Mouse (Mus musculus) liver, embryonic 14.5 days (tissue): ENCODE measurements around the gene Shld2. TPM values are rescaled to one million over a fixed set of nuclear protein-coding genes. Genes with fewer than 3 reads are reported as not detected.

Source experiments
- ATAC-seq: fragments of 200-750 bp; cut with Nextera tagmentation; 2 replicates; pipeline ENCODE4 v1.8.0; 2017; ENCODE audit warnings: moderate number of reproducible peaks, mild to moderate bottlenecking, moderate library complexity; ENCODE audit not compliant: insufficient read depth
- DNase-seq, 3 experiments: peaks; one replicate each; pipeline ENCODE4 v3.0.0-alpha.2; 2012 to 2013; ENCODE audit warnings: low read depth in 3 of 3, low spot score in 3 of 3
- H3K27ac ChIP-seq: fragments of 300-500 bp; sonication (generic); 2 replicates; pipeline ENCODE4 v1.5.1; 2014; ENCODE audit warnings: moderate library complexity, mild to moderate bottlenecking, control low read depth, inconsistent platforms
- H3K27me3 ChIP-seq: fragments of 300-500 bp; sonication (generic); 2 replicates; pipeline ENCODE4 v1.6.1; 2014; ENCODE audit warnings: mild to moderate bottlenecking, low read length, moderate library complexity; ENCODE audit not compliant: control insufficient read depth, insufficient read depth
- H3K36me3 ChIP-seq: fragments of 300-500 bp; sonication (generic); replicated peaks from 2 replicates; pipeline ENCODE4 v1.6.1; 2014; ENCODE audit warnings: low read depth; ENCODE audit not compliant: control insufficient read depth, insufficient read depth
- H3K4me1 ChIP-seq, 2 experiments: fragments of 200-500 bp in 1 of 2; fragments of 300-500 bp in 1 of 2; sonication (generic) in 1 of 2; replicated peaks; 2 replicates each; pipeline ENCODE4 v1.6.1; 2012 to 2014; ENCODE audit warnings: antibody characterized with exemption in 1 of 2, inconsistent platforms in 1 of 2, low read length in 1 of 2; ENCODE audit not compliant: control insufficient read depth in 2 of 2, insufficient read depth in 2 of 2
- H3K4me2 ChIP-seq: fragments of 300-500 bp; sonication (generic); 2 replicates; pipeline ENCODE4 v1.6.1; 2014; ENCODE audit warnings: low read depth, mild to moderate bottlenecking, control low read depth, moderate library complexity
- H3K4me3 ChIP-seq, 2 experiments: fragments of 200-500 bp in 1 of 2; fragments of 300-500 bp in 1 of 2; sonication (generic) in 1 of 2; 2 replicates each; pipeline ENCODE4 v1.5.1; 2012 to 2014; ENCODE audit warnings: low read depth in 2 of 2, low read length in 2 of 2, mild to moderate bottlenecking in 2 of 2, control low read depth in 1 of 2, inconsistent platforms in 1 of 2, moderate library complexity in 1 of 2; ENCODE audit not compliant: insufficient read depth in 1 of 2
- H3K9ac ChIP-seq: fragments of 300-500 bp; sonication (generic); replicated peaks from 2 replicates; pipeline ENCODE4 v1.6.1; 2014; ENCODE audit warnings: mild to moderate bottlenecking, control low read depth, moderate library complexity
- H3K9me3 ChIP-seq: fragments of 300-500 bp; sonication (generic); 2 replicates; pipeline ENCODE4 v1.6.1; 2016; ENCODE audit warnings: low read length, mixed read lengths; ENCODE audit not compliant: control insufficient read depth
- CTCF ChIP-seq: IDR thresholded peaks from 2 replicates; pipeline ENCODE4 v1.5.1; 2016; ENCODE audit warnings: antibody characterized with exemption, low read depth, control low read depth
- EP300 ChIP-seq: IDR thresholded peaks from 2 replicates; pipeline ENCODE4 v1.6.1; 2016; ENCODE audit warnings: antibody characterized with exemption, low read depth
- WGBS: fragments of 180-500 bp; shearing (Covaris S2); extraction: QIAGEN DNeasy Blood & Tissue Kit; methylation state at CpG from one replicate; pipeline ENCODE4 v1.1.7; 2014; ENCODE audit not compliant: insufficient replicate concordance; 5-methylcytosine and 5-hydroxymethylcytosine counted together
- polyA plus RNA-seq, 2 experiments: library from polyadenylated mRNA; depleted of rRNA in 1 of 2; stranded (reverse) in 1 of 2; unstranded in 1 of 2; fragments of >200 nt; fragmentation: Nextera tagmentation in 1 of 2; extraction: Ambion mirVana in 1 of 2; gene quantifications; 2 replicates each; pipeline versions ENCODE4 v1.2.1 to v1.2.3; 2012 to 2014

Shld2 gene
- polyA plus RNA-seq, 2 experiments = 3.0 to 4.8 TPM

GRCm38 (mm10) chr14:34311691-34312090 is 1.4 kb upstream of the Shld2 start:
- Histone ChIP-seq H3K9me3 (no peaks in the 10 kb centered on the region), H3K4me2 (peak overlapping the region; percentile 100), H3K27ac (peak overlapping the region; percentile 33; the same call in 1 of the 2 replicates), H3K9ac (peak overlapping the region; percentile 79), H3K4me1 (peaks cover 0 to 1% of the 10 kb centered on the region in 2 experiments; a peak in 1 of 4 replicates), H3K27me3 (no peaks in the 10 kb centered on the region), H3K36me3 (no peaks in the 10 kb centered on the region), H3K4me3 (peak overlapping the region; percentile 70 to 78)
- no peak for ATAC-seq
- whole genome bisulfite sequencing = 4% methylated on average over 4 of the region's 4 CpGs
- DNase-seq = no peak
- TF ChIP-seq EP300 = no peak
- no peak for TF ChIP-seq CTCF

- TF ChIP-seq CTCF (no peak), EP300 (no peak)
- peak overlapping the region; percentile 100 for H3K4me2 ChIP-seq
- DNase-seq = peak in 1 of 3 experiments; percentile 17
- peak; percentile 2; the same call in 1 of the 2 replicates for ATAC-seq
- WGBS = under 1% methylated on average over 47 of the region's 47 CpGs
- no peaks in the 10 kb centered on the region for H3K9me3 ChIP-seq
- H3K4me1 ChIP-seq = peaks cover 0 to 1% of the 10 kb centered on the region in 2 experiments; a peak in 1 of 4 replicates
- H3K9ac ChIP-seq = peak overlapping the region; percentile 79
- peak overlapping the region; percentile 50 for H3K27ac ChIP-seq
- no peaks in the 10 kb centered on the region for H3K27me3 ChIP-seq
- H3K36me3 ChIP-seq = no peaks in the 10 kb centered on the region
- H3K4me3 ChIP-seq = peak overlapping the region; percentile 70 to 78
These were observed 833 bp upstream of the Shld2 start for GRCm38 (mm10) chr14:34311021-34311631.

- DNase-seq = no peak
These were observed 423 bp downstream of the Shld2 start for GRCm38 (mm10) chr14:34309907-34310233.

GRCm38 (mm10) chr14:34309266-34309665 is 1.0 kb downstream of the Shld2 start:
- DNase-seq = no peak
- Histone ChIP-seq H3K9me3 (no peaks in the 10 kb centered on the region), H3K9ac (no peak overlapping the region), H3K4me1 (peaks cover 0 to 6% of the 10 kb centered on the region in 2 experiments; a peak in 1 of 4 replicates), H3K27me3 (no peaks in the 10 kb centered on the region), H3K4me2 (peak overlapping the region; percentile 100; the same call in 1 of the 2 replicates), H3K4me3 (no peak overlapping the region; a peak in 1 of 4 replicates), H3K36me3 (no peaks in the 10 kb centered on the region), H3K27ac (no peak overlapping the region)
- ATAC-seq = no peak
- WGBS = 64% methylated on average over 4 of the region's 4 CpGs
- no peak for TF ChIP-seq CTCF
- TF ChIP-seq EP300 = no peak

More at GRCm38 (mm10) chr14:34309907-34310233, 423 bp downstream of the Shld2 start:
- 7% methylated on average over 5 of the region's 5 CpGs for WGBS
- no peak for ATAC-seq
- Histone ChIP-seq H3K4me3 (peak overlapping the region; percentile 60 to 78), H3K9ac (peak overlapping the region; percentile 72), H3K36me3 (no peaks in the 10 kb centered on the region), H3K4me1 (peaks cover 0 to 1% of the 10 kb centered on the region in 2 experiments; a peak in 1 of 4 replicates), H3K27ac (peak overlapping the region; percentile 46), H3K27me3 (no peaks in the 10 kb centered on the region), H3K9me3 (no peaks in the 10 kb centered on the region), H3K4me2 (peak overlapping the region; percentile 100)
- TF ChIP-seq CTCF (no peak), EP300 (no peak)

GRCm38 (mm10) chr14:34303265-34303680 is 7.0 kb downstream of the Shld2 start:
- Histone ChIP-seq H3K4me2 (no peak overlapping the region), H3K9ac (no peak overlapping the region), H3K27me3 (no peaks in the 10 kb centered on the region), H3K9me3 (no peaks in the 10 kb centered on the region), H3K36me3 (no peaks in the 10 kb centered on the region), H3K27ac (no peak overlapping the region), H3K4me1 (peaks cover 0 to 11% of the 10 kb centered on the region in 2 experiments; a peak in 1 of 4 replicates), H3K4me3 (no peak overlapping the region)
- DNase-seq (no peak), ATAC-seq (no peak)
- TF ChIP-seq EP300 (no peak), CTCF (no peak)
- WGBS = 37% methylated on average over 5 of the region's 5 CpGs
